In the genomic region with DNA sequence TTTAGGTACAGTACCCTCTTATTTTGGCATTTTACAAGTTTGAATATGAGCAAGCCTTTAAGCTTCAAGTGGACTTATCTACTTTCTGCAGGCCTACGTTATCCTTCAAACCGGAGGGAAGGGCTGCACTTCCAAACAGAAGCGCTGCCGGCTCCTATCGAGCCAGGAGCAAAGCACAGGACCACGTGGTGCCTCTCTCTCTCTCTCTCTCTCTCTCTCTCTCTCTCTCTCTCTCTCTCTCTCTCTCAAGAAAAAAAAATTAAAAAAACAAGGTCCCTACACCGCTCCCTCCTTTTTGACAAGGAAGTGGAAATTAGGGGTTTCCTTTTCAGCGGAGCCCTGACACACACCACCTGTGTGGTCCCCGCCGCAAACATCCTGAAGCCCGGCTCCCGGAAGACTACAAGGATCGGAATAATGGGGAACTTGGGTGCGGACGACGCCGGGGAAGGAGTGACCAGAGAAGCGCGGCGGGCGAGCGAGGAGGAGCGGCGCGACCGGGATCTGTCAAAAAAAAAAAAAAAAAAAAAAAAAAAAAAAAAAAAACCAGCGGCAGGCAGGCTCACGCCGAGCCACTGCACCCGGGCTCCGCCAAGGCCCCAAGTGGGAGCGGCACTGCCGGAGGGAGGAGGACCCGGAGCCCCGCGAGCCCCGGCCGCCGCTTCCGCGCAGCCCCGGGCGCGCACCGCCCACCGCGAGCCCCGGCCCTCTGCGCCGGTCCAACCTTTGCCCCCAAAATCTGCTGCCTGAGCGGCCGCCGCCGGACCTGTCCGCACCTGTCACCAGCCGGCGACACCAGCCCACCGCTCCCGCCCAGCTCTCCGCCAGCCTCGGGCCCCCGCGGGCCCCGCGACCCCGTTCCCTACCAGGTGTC, we compare ENCODE assay signal across 8 mouse cellular contexts. TPM values are rescaled to one million over a fixed set of nuclear protein-coding genes. Genes with fewer than 3 reads are reported as not detected.
A peak's percentile ranks its signal among the peaks of the same experiment; 100 is the strongest.
DNase-seq lines count a peak whose midpoint lies in the region; ATAC-seq and TF ChIP-seq lines count a peak whose summit lies in the region.

No protein-coding gene starts in this region.

- no peaks in the 10 kb centered on the region for H3K36me3 ChIP-seq in forebrain, postnatal 0 days (ENCODE audit: insufficient read depth)
- H3K36me3 ChIP-seq in intestine, postnatal 0 days (ENCODE audit: control insufficient read depth, insufficient read depth) = no peaks in the 10 kb centered on the region
- H3K36me3 ChIP-seq in lung, embryonic 14.5 days (ENCODE audit: insufficient read depth) = no peaks in the 10 kb centered on the region

- H3K27ac ChIP-seq in forebrain, postnatal 0 days (ENCODE audit: low read depth, low read length) = peak overlapping the region; percentile 98
- peak overlapping the region; percentile 99 for H3K27ac ChIP-seq in intestine, postnatal 0 days (ENCODE audit: low read depth, low read length)
- H3K27ac ChIP-seq in lung, embryonic 14.5 days (ENCODE audit: low read depth) = peak overlapping the region; percentile 88

- WGBS in forebrain, postnatal 0 days = 3% methylated on average over 55 of the region's 66 CpGs
- WGBS in intestine, postnatal 0 days = under 1% methylated on average over 59 of the region's 66 CpGs
- under 1% methylated on average over 63 of the region's 66 CpGs for WGBS in lung, embryonic 14.5 days

- no peaks in the 10 kb centered on the region for H3K9me3 ChIP-seq in forebrain, postnatal 0 days (ENCODE audit: low read length)
- H3K9me3 ChIP-seq in intestine, postnatal 0 days (ENCODE audit: control insufficient read depth) = no peaks in the 10 kb centered on the region
- no peaks in the 10 kb centered on the region for H3K9me3 ChIP-seq in lung, embryonic 14.5 days (ENCODE audit: low read depth, low read length)

- peak overlapping the region; percentile 60 for H3K4me2 ChIP-seq in forebrain, postnatal 0 days (ENCODE audit: low read depth)
- H3K4me2 ChIP-seq in intestine, postnatal 0 days (replicated peaks; ENCODE audit: low read depth) = peak overlapping the region; percentile 79
- peak overlapping the region; percentile 72 for H3K4me2 ChIP-seq in lung, embryonic 14.5 days

- DNase-seq in ovary, adult 18-20 months (ENCODE audit: low spot score) = peak; percentile 17
- DNase-seq in ovary, postnatal 10 days (ENCODE audit: low spot score) = no peak
- DNase-seq in brain, embryonic 14.5 days (ENCODE audit: low read depth) = peak; percentile 82
- peak; percentile 68 for DNase-seq in forebrain, postnatal 0 days
- peak; percentile 72 for DNase-seq in lung, embryonic 14.5 days
- DNase-seq in retina, postnatal 1 day = peak; percentile 66
- DNase-seq in natural killer cell, adult 2 months (ENCODE audit: low spot score in 2 of 2) = no peak

- H3K27me3 ChIP-seq in forebrain, postnatal 0 days (ENCODE audit: insufficient read depth, low read length) = no peaks in the 10 kb centered on the region
- no peaks in the 10 kb centered on the region for H3K27me3 ChIP-seq in intestine, postnatal 0 days (replicated peaks; ENCODE audit: control insufficient read depth, insufficient read depth, low read length)
- H3K27me3 ChIP-seq in lung, embryonic 14.5 days (ENCODE audit: insufficient read depth, low read length) = no peaks in the 10 kb centered on the region

- H3K4me3 ChIP-seq in forebrain, postnatal 0 days (ENCODE audit: low read depth, low read length) = peak overlapping the region; percentile 99
- peak overlapping the region; percentile 97 for H3K4me3 ChIP-seq in intestine, postnatal 0 days (ENCODE audit: low read depth, low read length)
- peak overlapping the region; percentile 96 for H3K4me3 ChIP-seq in lung, embryonic 14.5 days (ENCODE audit: low read depth, low read length)

- peak; percentile 69 for ATAC-seq in forebrain, postnatal 0 days
- peak; percentile 83 for ATAC-seq in intestine, postnatal 0 days
- peak; percentile 72 for ATAC-seq in lung, embryonic 14.5 days (ENCODE audit: insufficient read depth)

- TF ChIP-seq POLR2A in brain, embryonic 14.5 days (IDR thresholded peaks at IDR 0.05; ENCODE audit: borderline replicate concordance, extremely low read depth, insufficient read depth, insufficient read length, poor library complexity, severe bottlenecking) = no peak

- no peak for TF ChIP-seq CTCF in brain, embryonic 14.5 days (IDR thresholded peaks at IDR 0.05; ENCODE audit: borderline replicate concordance, extremely low read depth, insufficient read depth, insufficient read length)
- TF ChIP-seq CTCF in forebrain, postnatal 0 days (IDR thresholded peaks at IDR 0.05; ENCODE audit: low read depth) = no peak
- no peak for TF ChIP-seq CTCF in intestine, postnatal 0 days (IDR thresholded peaks at IDR 0.05; ENCODE audit: low read depth)
- no peak for TF ChIP-seq CTCF in lung, embryonic 14.5 days (IDR thresholded peaks at IDR 0.05; ENCODE audit: low read depth)

- H3K9ac ChIP-seq in forebrain, postnatal 0 days = peak overlapping the region; percentile 97
- peak overlapping the region; percentile 97 for H3K9ac ChIP-seq in intestine, postnatal 0 days (ENCODE audit: low read depth, low read length)
- H3K9ac ChIP-seq in lung, embryonic 14.5 days = peak overlapping the region; percentile 79

- H3K4me1 ChIP-seq in forebrain, postnatal 0 days (ENCODE audit: insufficient read depth) = peaks cover 13% of the 10 kb centered on the region
- 0 out of 2 replicates have a peak, but pooled peaks cover 3% of the 10 kb centered on the region for H3K4me1 ChIP-seq in intestine, postnatal 0 days (replicated peaks; ENCODE audit: control insufficient read depth, insufficient read depth, low read length)
- 0 out of 2 replicates have a peak, but pooled peaks cover 3% of the 10 kb centered on the region for H3K4me1 ChIP-seq in lung, embryonic 14.5 days (ENCODE audit: insufficient read depth)

RNA-seq across cellular contexts. Expression of a gene that starts 0.6 kb away (rescaled TPM):
- polyA plus RNA-seq in brain, embryonic 14.5 days (2012; rRNA removed) = 37.2 and 48.2 TPM in 2 replicates
- total RNA-seq in forebrain, postnatal 0 days (2014; rRNA removed) = 71.8 and 72.8 TPM in 2 replicates
- polyA plus RNA-seq in forebrain, postnatal 0 days (2015; fragmentation: Nextera tagmentation; extraction: Ambion mirVana) = 48.9 and 54.1 TPM in 2 replicates
- polyA plus RNA-seq in intestine, postnatal 0 days (2015; fragmentation: Nextera tagmentation; extraction: Ambion mirVana) = 48.0 and 56.4 TPM in 2 replicates
- 81.1 and 97.4 TPM in 2 replicates for polyA plus RNA-seq in lung, embryonic 14.5 days (2014; fragmentation: Nextera tagmentation; extraction: Ambion mirVana)

Comparison
In these comparisons a context has a peak if more than half of its experiments do, and no peak if none do; other contexts are left out.
1. DNase-seq: peak in ovary, adult 18-20 months (single experiment), brain, embryonic 14.5 days (single experiment), forebrain, postnatal 0 days (single experiment), lung, embryonic 14.5 days (single experiment) and retina, postnatal 1 day (single experiment); none in ovary, postnatal 10 days (single experiment) and natural killer cell, adult 2 months (0 of 2).
2. Peak in every context shown above with its lines, with median percentiles within 50 percentile points of each other: ATAC-seq, H3K27ac ChIP-seq, H3K4me2 ChIP-seq, H3K4me3 ChIP-seq and H3K9ac ChIP-seq.